Mouse (Mus musculus) intestine, embryonic 14.5 days (tissue): ENCODE measurements around the gene Gm49353. TPM values are rescaled to one million over a fixed set of nuclear protein-coding genes. Genes with fewer than 3 reads are reported as not detected.

Source experiments
- ATAC-seq: fragments of 200-750 bp; cut with Nextera tagmentation; replicated peaks from 2 replicates; pipeline ENCODE4 v1.8.0; 2017; ENCODE audit warnings: low read depth, moderate number of reproducible peaks, moderate TSS enrichment, moderate library complexity; ENCODE audit not compliant: low FRiP score, low TSS enrichment
- DNase-seq: peaks from one replicate; pipeline ENCODE4 v3.0.0-alpha.2; 2018; ENCODE audit warnings: low spot score
- H3K27ac ChIP-seq: fragments of 300-500 bp; sonication (generic); 2 replicates; pipeline ENCODE4 v1.5.1; 2014; ENCODE audit warnings: low read depth, mild to moderate bottlenecking, control low read depth
- H3K27me3 ChIP-seq: fragments of 300-500 bp; sonication (generic); replicated peaks from 2 replicates; pipeline ENCODE4 v1.6.1; 2014; ENCODE audit warnings: low read length, control low read depth; ENCODE audit not compliant: control insufficient read depth, insufficient read depth
- H3K36me3 ChIP-seq: fragments of 300-500 bp; sonication (generic); 2 replicates; pipeline ENCODE4 v1.6.1; 2014; ENCODE audit warnings: low read length, control low read depth; ENCODE audit not compliant: control insufficient read depth, insufficient read depth
- H3K4me1 ChIP-seq: fragments of 300-500 bp; sonication (generic); replicated peaks from 2 replicates; pipeline ENCODE4 v1.6.1; 2014; ENCODE audit warnings: low read length, control low read depth, mixed read lengths; ENCODE audit not compliant: control insufficient read depth, insufficient read depth
- H3K4me2 ChIP-seq: fragments of 300-500 bp; sonication (generic); 2 replicates; pipeline ENCODE4 v1.6.1; 2014; ENCODE audit warnings: low read length
- H3K4me3 ChIP-seq: fragments of 300-500 bp; sonication (generic); 2 replicates; pipeline ENCODE4 v1.5.1; 2014; ENCODE audit warnings: low read depth, low read length, control low read depth, mixed read lengths
- H3K9ac ChIP-seq: fragments of 300-500 bp; sonication (generic); 2 replicates; pipeline ENCODE4 v1.6.1; 2014; ENCODE audit warnings: mild to moderate bottlenecking, low read length
- H3K9me3 ChIP-seq: fragments of 300-500 bp; sonication (generic); 2 replicates; pipeline ENCODE4 v1.6.1; 2016; ENCODE audit warnings: low read length, control low read depth; ENCODE audit not compliant: control insufficient read depth
- WGBS: fragments of 180-500 bp; shearing (Covaris S2); extraction: QIAGEN DNeasy Blood & Tissue Kit; methylation state at CpG from one replicate; pipeline ENCODE4 v1.1.7; 2014; 5-methylcytosine and 5-hydroxymethylcytosine counted together
- polyA plus RNA-seq: library from polyadenylated mRNA; unstranded; fragments of >200 nt; fragmentation: Nextera tagmentation; extraction: Ambion mirVana; gene quantifications from 2 replicates; pipeline ENCODE4 v1.2.1, GENCODE M21; 2014

Gene Gm49353
- polyA plus RNA-seq, 1 experiment from 2014 or later = not detected

DNA sequence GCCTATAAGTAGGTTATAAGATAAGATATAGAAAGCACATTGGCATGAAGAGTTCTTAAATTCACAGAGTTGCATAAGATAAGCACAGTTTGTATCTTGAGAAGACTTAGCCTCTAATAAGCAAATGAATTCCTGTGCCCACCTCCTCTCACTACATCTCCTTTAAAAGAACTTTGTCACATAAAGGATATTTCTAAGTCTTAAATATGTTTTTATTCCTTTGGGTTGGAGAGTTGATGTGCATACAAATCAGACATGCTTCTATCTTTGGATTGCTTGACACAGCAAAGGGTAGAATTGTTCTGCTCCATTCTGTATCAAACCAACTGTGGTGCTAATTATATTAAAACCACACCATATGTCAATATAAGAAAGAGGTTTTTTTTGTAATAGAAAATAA is 5.0 kb upstream of the Gm49353 start:
- ATAC-seq = no peak
- H3K4me1 ChIP-seq = no peaks in the 10 kb centered on the region
- H3K27ac ChIP-seq = no peak overlapping the region
- no peak for DNase-seq
- no peaks in the 10 kb centered on the region for H3K27me3 ChIP-seq
- H3K9ac ChIP-seq = no peak overlapping the region
- 0 out of 2 replicates have a peak, but pooled peaks cover 5% of the 10 kb centered on the region for H3K9me3 ChIP-seq
- H3K4me2 ChIP-seq = no peak overlapping the region
- no peaks in the 10 kb centered on the region for H3K36me3 ChIP-seq
- H3K4me3 ChIP-seq = no peak overlapping the region

GRCm38 (mm10) chr10:29196811-29197210 is 1.9 kb upstream of the Gm49353 start:
- 96% methylated on average over 33 of the region's 33 CpGs for WGBS
- H3K27me3 ChIP-seq = no peaks in the 10 kb centered on the region
- H3K4me3 ChIP-seq = no peak overlapping the region
- 0 out of 2 replicates have a peak, but pooled peaks cover 5% of the 10 kb centered on the region for H3K9me3 ChIP-seq
- DNase-seq (no peak), ATAC-seq (no peak)
- H3K36me3 ChIP-seq = no peaks in the 10 kb centered on the region
- no peak overlapping the region for H3K9ac ChIP-seq
- H3K4me2 ChIP-seq = no peak overlapping the region
- no peak overlapping the region for H3K27ac ChIP-seq
- H3K4me1 ChIP-seq = no peaks in the 10 kb centered on the region

DNA sequence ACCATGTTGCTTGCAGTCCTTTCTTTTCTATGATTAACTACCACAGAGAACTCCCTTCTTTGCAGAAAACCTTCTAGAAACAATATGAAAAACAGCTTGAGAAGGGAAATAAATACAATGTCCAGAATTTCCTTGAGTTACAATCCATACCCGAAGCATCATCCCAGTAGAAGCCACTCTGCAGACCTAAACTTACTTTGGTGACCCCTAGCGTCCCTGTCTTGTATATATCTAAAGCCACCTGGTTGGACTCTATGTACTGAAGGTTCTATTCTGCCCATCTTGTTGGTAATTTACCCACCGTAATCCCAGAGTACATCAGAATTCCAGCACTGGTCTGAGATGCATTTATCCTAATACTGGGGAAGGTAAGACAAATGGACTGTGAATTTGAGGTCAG is 1.1 kb downstream of the Gm49353 start:
- Histone ChIP-seq H3K4me1 (no peaks in the 10 kb centered on the region), H3K9me3 (0 out of 2 replicates have a peak, but pooled peaks cover 5% of the 10 kb centered on the region), H3K4me3 (no peak overlapping the region), H3K36me3 (no peaks in the 10 kb centered on the region), H3K27ac (no peak overlapping the region), H3K4me2 (no peak overlapping the region), H3K9ac (no peak overlapping the region), H3K27me3 (no peaks in the 10 kb centered on the region)
- ATAC-seq (no peak), DNase-seq (no peak)
- WGBS = 71% methylated on average over 3 of the region's 3 CpGs

DNA sequence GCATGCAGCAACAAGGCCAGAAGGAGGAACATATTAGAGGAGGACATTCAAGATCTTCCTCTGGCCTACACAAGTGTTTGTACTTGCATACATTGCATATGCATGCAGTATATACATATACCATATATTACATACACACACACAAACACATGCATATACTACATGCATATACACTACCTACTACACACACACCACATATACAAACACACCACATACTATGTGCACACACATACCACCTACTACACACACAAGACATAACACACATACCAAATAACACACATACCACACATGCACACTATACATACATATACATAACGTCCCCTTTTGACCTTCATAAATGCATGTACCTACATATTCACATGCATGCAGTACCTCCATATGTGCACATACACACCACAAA is 1.9 kb downstream of the Gm49353 start:
- DNase-seq = no peak
- no peak for ATAC-seq
- 92% methylated on average over 1 of the region's 1 CpGs for WGBS

DNA sequence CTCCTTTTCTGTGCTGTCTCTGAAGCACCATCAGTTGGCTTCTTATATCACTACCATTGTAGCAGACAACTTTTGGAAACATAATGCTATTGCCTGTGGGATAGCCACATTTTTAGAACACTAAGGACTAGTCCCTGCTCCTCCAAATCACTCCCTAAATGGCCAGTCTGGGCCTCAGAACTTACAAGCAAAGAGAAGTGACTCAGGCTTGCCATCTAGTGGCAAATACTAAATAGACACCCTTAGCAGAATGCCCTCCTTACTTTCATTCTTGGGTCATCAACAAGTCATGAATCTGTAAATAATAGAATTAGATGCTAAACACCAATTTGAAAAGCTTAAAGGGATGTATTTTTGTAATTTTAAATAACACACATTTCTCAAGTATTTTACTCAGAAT is 8.0 kb downstream of the Gm49353 start:
- ATAC-seq (no peak), DNase-seq (no peak)
- H3K4me1 ChIP-seq = no peaks in the 10 kb centered on the region
- H3K4me3 ChIP-seq = no peak overlapping the region
- H3K27me3 ChIP-seq = no peaks in the 10 kb centered on the region
- H3K9me3 ChIP-seq = no peaks in the 10 kb centered on the region
- no peak overlapping the region for H3K4me2 ChIP-seq
- no peaks in the 10 kb centered on the region for H3K36me3 ChIP-seq
- H3K27ac ChIP-seq = no peak overlapping the region
- H3K9ac ChIP-seq = no peak overlapping the region

More for the DNA sequence above, 1.9 kb downstream of the Gm49353 start:
- Histone ChIP-seq H3K4me2 (no peak overlapping the region), H3K27me3 (no peaks in the 10 kb centered on the region), H3K9me3 (0 out of 2 replicates have a peak, but pooled peaks cover 5% of the 10 kb centered on the region), H3K4me1 (no peaks in the 10 kb centered on the region), H3K4me3 (no peak overlapping the region), H3K27ac (no peak overlapping the region), H3K36me3 (no peaks in the 10 kb centered on the region), H3K9ac (no peak overlapping the region)

GRCm38 (mm10) chr10:29208735-29209134 is 10.0 kb downstream of the Gm49353 start:
- DNase-seq = no peak
- no peak overlapping the region for H3K9ac ChIP-seq
- no peak overlapping the region for H3K27ac ChIP-seq
- ATAC-seq = no peak
- H3K4me3 ChIP-seq = no peak overlapping the region
- no peaks in the 10 kb centered on the region for H3K27me3 ChIP-seq
- no peak overlapping the region for H3K4me2 ChIP-seq
- no peaks in the 10 kb centered on the region for H3K9me3 ChIP-seq
- 56% methylated on average over 3 of the region's 3 CpGs for WGBS
- no peaks in the 10 kb centered on the region for H3K36me3 ChIP-seq
- no peaks in the 10 kb centered on the region for H3K4me1 ChIP-seq

DNA sequence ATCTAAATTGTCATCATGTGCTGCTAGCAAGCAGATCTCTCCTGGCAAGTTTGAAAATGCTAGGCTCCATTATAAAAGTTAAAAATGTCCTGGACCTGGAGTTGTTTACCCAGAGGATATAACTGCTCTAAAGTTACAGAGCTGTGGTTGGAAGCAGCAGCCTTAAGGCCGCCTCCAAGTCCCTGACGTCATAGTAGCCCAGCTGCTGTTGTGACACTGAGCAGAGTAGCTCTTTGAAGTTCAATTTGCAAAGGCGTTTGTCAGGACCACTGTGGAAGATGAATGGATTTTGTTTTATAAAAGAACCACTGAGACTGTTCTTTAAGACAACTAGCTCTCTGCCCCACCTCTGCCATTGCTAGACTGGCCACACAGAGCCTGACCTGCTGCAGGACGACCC is 12.7 kb downstream of the Gm49353 start, which contains the start of gene 9330159F19Rik:
9330159F19Rik (plus strand) TSS at position 154 of the 400 bp plus-strand sequence.
- WGBS = 8% methylated on average over 4 of the region's 4 CpGs
- Histone ChIP-seq H3K9ac (no peak within 1 kb of the TSS), H3K27ac (no peak within 1 kb of the TSS), H3K4me1 (no peaks in the 10 kb centered on the region), H3K4me2 (peak within 1 kb of the TSS; percentile 5; the same call in 1 of the 2 replicates), H3K9me3 (no peaks in the 10 kb centered on the region), H3K36me3 (no peaks in the 10 kb centered on the region), H3K27me3 (no peaks in the 10 kb centered on the region), H3K4me3 (no peak within 1 kb of the TSS)
- DNase-seq (peak; percentile 65), ATAC-seq (peak; percentile 87)

DNA sequence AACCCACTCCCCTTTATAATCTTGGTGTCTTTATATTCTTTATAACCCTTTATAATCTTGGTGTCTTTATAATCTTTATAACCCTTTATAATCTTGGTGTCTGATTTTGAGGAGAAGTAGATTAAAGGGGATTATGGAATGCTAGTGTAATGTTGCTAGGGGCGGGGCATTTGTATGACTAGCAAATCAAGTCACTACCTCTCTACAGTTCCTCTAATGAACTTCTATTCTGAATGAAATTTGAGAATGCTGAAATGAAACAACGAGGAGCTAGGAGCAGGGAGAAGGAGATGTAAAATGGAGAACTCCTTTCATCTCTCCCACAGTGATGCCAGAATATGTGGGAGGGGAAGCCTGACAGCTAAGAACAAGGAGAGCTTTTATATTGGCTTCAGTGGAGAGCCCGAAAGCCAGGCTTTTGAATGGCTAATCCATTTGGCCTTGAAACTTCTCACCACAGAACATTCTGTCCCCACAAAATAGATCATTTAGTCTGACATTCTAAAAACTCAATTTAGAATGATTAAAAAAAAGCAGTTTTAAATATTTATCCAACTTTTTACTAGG is 14.9 kb downstream of the Gm49353 start:
- WGBS = 60% methylated on average over 3 of the region's 3 CpGs
- H3K4me3 ChIP-seq = no peak overlapping the region
- no peaks in the 10 kb centered on the region for H3K27me3 ChIP-seq
- no peak overlapping the region for H3K4me2 ChIP-seq
- DNase-seq (no peak), ATAC-seq (no peak)
- no peak overlapping the region for H3K27ac ChIP-seq
- no peak overlapping the region for H3K9ac ChIP-seq
- no peaks in the 10 kb centered on the region for H3K4me1 ChIP-seq
- H3K9me3 ChIP-seq = no peaks in the 10 kb centered on the region
- no peaks in the 10 kb centered on the region for H3K36me3 ChIP-seq

GRCm38 (mm10) chr10:29216957-29217356 is 18.2 kb downstream of the Gm49353 start:
- Histone ChIP-seq H3K27ac (no peak overlapping the region), H3K4me1 (no peaks in the 10 kb centered on the region), H3K4me2 (no peak overlapping the region), H3K9ac (no peak overlapping the region), H3K4me3 (no peak overlapping the region), H3K27me3 (no peaks in the 10 kb centered on the region), H3K36me3 (no peaks in the 10 kb centered on the region), H3K9me3 (no peaks in the 10 kb centered on the region)
- DNase-seq = no peak
- no peak for ATAC-seq
- WGBS = 98% methylated on average over 1 of the region's 1 CpGs
